Mouse (Mus musculus): ENCODE results near the gene Wwc2. TPM values are rescaled to one million over a fixed set of nuclear protein-coding genes. Genes with fewer than 3 reads are reported as not detected.

Wwc2 gene
- polyA plus RNA-seq, 1 experiment from 2014 or later, result 18.3 TPM

DNA sequence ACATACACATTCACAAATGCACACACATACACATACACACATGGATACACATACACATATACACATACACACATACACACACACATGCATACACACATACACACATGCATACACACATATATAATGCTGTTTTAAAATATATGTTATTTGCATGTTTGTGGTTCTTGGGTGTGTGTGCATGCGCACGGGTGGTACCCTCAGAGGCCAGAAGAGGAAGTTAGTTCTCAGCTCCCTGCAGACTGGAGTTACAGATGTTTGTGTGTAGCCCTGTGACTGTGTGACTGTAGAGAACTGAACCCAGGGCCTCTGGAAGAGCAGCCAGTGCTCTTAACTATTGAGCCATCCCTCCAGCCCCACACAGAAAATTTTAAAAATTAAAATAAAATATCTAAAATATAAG is 29.0 kb upstream of the Wwc2 start:
- Histone ChIP-seq H3K9ac (ENCODE audit: low read depth, low read length) (no peak overlapping the region), H3K9me3 (replicated peaks; ENCODE audit: low read length) (no peaks in the 10 kb centered on the region), H3K36me3 (ENCODE audit: insufficient read depth, low read length) (no peaks in the 10 kb centered on the region), H3K27ac (no peak overlapping the region), H3K4me1 (replicated peaks; ENCODE audit: insufficient read depth, low read length) (no peaks in the 10 kb centered on the region), H3K4me3 (replicated peaks; ENCODE audit: low read depth, low read length) (no peak overlapping the region), H3K27me3 (ENCODE audit: insufficient read depth, low read length) (no peaks in the 10 kb centered on the region), H3K4me2 (ENCODE audit: low read length) (no peak overlapping the region)
- TF ChIP-seq CTCF (IDR thresholded peaks at IDR 0.05; ENCODE audit: low read depth), result no peak
- 88% methylated on average over 2 of the region's 2 CpGs for WGBS
- no peak for ATAC-seq (replicated peaks; ENCODE audit: low FRiP score, low read depth)
- DNase-seq (ENCODE audit: low spot score), result no peak

DNA sequence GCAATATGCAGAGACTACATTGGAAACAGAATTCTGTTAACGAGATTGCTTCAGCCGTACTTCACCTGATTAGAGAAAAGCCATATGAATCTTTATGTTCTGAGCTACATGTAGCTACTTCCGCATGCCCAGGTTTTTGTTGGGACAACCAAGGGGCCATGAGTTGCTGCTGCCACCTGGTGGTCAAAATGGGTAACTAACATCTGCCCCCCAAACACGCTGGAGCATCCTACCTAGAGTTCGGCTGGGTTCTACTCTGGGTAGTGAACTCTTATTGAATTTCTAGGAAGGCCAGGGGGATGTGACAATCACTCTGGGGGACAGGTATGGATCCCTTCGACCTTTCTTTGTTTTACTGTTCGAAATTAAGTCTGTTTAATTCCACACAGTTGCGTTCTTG is 25.8 kb upstream of the Wwc2 start:
- Histone ChIP-seq H3K4me3 (replicated peaks; ENCODE audit: low read depth, low read length) (no peak overlapping the region), H3K27ac (no peak overlapping the region), H3K4me2 (ENCODE audit: low read length) (no peak overlapping the region), H3K36me3 (ENCODE audit: insufficient read depth, low read length) (no peaks in the 10 kb centered on the region), H3K9ac (ENCODE audit: low read depth, low read length) (no peak overlapping the region), H3K9me3 (replicated peaks; ENCODE audit: low read length) (no peaks in the 10 kb centered on the region), H3K27me3 (ENCODE audit: insufficient read depth, low read length) (no peaks in the 10 kb centered on the region), H3K4me1 (replicated peaks; ENCODE audit: insufficient read depth, low read length) (no peaks in the 10 kb centered on the region)
- ATAC-seq (replicated peaks; ENCODE audit: low FRiP score, low read depth) (0 out of 2 replicates have a peak, but pooled peaks have one; percentile 21), DNase-seq (ENCODE audit: low spot score) (peak; percentile 91)
- peak; percentile 99 for TF ChIP-seq CTCF (IDR thresholded peaks at IDR 0.05; ENCODE audit: low read depth)
- 15% methylated on average over 8 of the region's 8 CpGs for WGBS

DNA sequence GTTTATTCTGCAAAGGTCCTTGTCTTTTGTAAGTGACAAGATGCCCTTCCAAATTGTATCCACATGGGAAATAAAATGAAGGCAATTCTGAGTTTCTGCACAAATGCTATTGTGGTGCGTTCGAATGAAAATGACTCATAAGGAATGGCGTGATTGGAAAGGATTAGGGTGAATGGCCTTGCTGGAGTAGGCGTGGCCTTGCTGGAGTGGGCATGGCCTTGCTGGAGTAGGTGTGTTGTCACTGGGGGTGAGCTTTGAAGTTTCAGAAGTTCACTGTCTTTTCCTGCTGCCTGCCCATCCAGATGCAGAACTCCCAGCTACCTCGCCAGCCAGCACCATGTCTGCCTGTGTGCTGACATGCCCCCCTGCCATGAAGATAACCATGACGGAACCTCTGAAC is 23.7 kb upstream of the Wwc2 start:
- no peak overlapping the region for H3K9ac ChIP-seq (ENCODE audit: low read depth, low read length)
- TF ChIP-seq CTCF (IDR thresholded peaks at IDR 0.05; ENCODE audit: low read depth), result no peak
- H3K27me3 ChIP-seq (ENCODE audit: insufficient read depth, low read length), result no peaks in the 10 kb centered on the region
- ATAC-seq (replicated peaks; ENCODE audit: low FRiP score, low read depth) (no peak), DNase-seq (ENCODE audit: low spot score) (no peak)
- no peak overlapping the region for H3K4me3 ChIP-seq (replicated peaks; ENCODE audit: low read depth, low read length)
- H3K9me3 ChIP-seq (replicated peaks; ENCODE audit: low read length), result no peaks in the 10 kb centered on the region
- H3K27ac ChIP-seq, result no peak overlapping the region
- 89% methylated on average over 6 of the region's 6 CpGs for WGBS
- H3K36me3 ChIP-seq (ENCODE audit: insufficient read depth, low read length), result no peaks in the 10 kb centered on the region
- H3K4me2 ChIP-seq (ENCODE audit: low read length), result no peak overlapping the region
- no peaks in the 10 kb centered on the region for H3K4me1 ChIP-seq (replicated peaks; ENCODE audit: insufficient read depth, low read length)

DNA sequence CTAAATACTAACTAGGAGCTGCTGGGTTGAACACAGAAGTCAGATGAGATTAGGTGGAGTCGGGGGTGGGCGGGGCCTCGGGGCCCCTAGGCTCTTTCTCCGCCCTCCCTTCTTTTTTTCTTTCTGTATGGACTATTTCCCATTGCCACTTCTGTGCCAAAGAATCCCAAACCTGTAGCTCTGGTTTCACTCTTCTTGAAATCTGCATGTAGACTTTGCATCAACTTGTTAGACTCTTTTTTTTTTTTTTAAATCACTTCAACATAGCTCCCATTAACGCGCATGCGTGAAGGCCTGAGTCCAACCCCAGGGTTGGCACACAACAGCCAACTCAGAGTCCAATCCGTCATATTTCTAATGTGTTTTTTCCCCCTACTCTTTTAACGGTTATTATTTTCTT is 22.6 kb upstream of the Wwc2 start:
- no peaks in the 10 kb centered on the region for H3K36me3 ChIP-seq (ENCODE audit: insufficient read depth, low read length)
- DNase-seq (ENCODE audit: low spot score) (no peak), ATAC-seq (replicated peaks; ENCODE audit: low FRiP score, low read depth) (no peak)
- no peaks in the 10 kb centered on the region for H3K9me3 ChIP-seq (replicated peaks; ENCODE audit: low read length)
- H3K4me3 ChIP-seq (replicated peaks; ENCODE audit: low read depth, low read length), result no peak overlapping the region
- no peak for TF ChIP-seq CTCF (IDR thresholded peaks at IDR 0.05; ENCODE audit: low read depth)
- no peaks in the 10 kb centered on the region for H3K27me3 ChIP-seq (ENCODE audit: insufficient read depth, low read length)
- WGBS, result 90% methylated on average over 9 of the region's 9 CpGs
- H3K4me2 ChIP-seq (ENCODE audit: low read length), result no peak overlapping the region
- H3K4me1 ChIP-seq (replicated peaks; ENCODE audit: insufficient read depth, low read length), result no peaks in the 10 kb centered on the region
- H3K9ac ChIP-seq (ENCODE audit: low read depth, low read length), result no peak overlapping the region
- H3K27ac ChIP-seq, result no peak overlapping the region

DNA sequence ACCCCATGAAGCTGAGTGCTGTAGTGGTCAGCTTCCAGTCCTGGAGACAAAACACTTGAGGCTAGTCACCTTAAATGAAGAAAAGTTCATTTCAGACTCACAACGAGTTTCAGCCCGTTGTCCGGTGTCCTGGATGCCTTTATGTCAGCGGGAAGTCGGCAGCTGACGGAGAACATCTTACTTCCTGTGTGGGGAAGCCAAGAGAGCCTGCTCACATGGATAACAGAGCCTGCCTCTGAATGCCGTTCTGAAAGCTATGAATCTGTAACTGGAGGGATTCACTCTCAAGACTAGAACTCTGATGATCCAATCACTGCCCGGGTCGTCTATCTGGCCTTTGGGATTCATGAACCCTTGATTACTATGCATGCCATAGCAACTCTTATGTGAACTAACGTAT is 21.1 kb upstream of the Wwc2 start:
- Histone ChIP-seq H3K9me3 (replicated peaks; ENCODE audit: low read length) (no peaks in the 10 kb centered on the region), H3K4me1 (replicated peaks; ENCODE audit: insufficient read depth, low read length) (no peaks in the 10 kb centered on the region), H3K36me3 (ENCODE audit: insufficient read depth, low read length) (no peaks in the 10 kb centered on the region), H3K4me3 (replicated peaks; ENCODE audit: low read depth, low read length) (no peak overlapping the region), H3K27ac (no peak overlapping the region), H3K27me3 (ENCODE audit: insufficient read depth, low read length) (no peaks in the 10 kb centered on the region), H3K9ac (ENCODE audit: low read depth, low read length) (no peak overlapping the region), H3K4me2 (ENCODE audit: low read length) (no peak overlapping the region)
- DNase-seq (ENCODE audit: low spot score), result no peak
- WGBS, result 70% methylated on average over 10 of the region's 10 CpGs
- ATAC-seq (replicated peaks; ENCODE audit: low FRiP score, low read depth), result no peak
- TF ChIP-seq CTCF (IDR thresholded peaks at IDR 0.05; ENCODE audit: low read depth), result no peak

DNA sequence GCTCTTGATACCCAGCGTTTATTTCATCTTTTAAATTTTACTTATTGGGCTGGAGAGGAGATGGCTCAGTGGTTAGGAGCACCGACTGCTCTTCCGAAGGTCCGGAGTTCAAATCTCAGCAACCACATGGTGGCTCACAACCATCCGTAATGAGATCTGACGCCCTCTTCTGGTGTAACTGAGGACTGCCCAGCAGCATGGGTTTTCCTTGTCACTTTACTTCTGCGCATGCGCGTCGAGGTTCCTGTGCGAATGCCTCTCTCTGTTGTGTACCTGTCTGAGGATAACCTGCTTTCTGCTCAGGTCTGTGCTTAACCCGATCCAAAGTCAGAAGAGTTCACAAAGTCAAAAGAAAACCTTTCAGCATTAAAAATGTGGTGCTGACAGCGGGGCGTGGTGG is 20.3 kb upstream of the Wwc2 start:
- Histone ChIP-seq H3K9me3 (replicated peaks; ENCODE audit: low read length) (no peaks in the 10 kb centered on the region), H3K4me2 (ENCODE audit: low read length) (no peak overlapping the region), H3K9ac (ENCODE audit: low read depth, low read length) (no peak overlapping the region), H3K4me1 (replicated peaks; ENCODE audit: insufficient read depth, low read length) (no peaks in the 10 kb centered on the region), H3K4me3 (replicated peaks; ENCODE audit: low read depth, low read length) (no peak overlapping the region), H3K27me3 (ENCODE audit: insufficient read depth, low read length) (no peaks in the 10 kb centered on the region), H3K36me3 (ENCODE audit: insufficient read depth, low read length) (no peaks in the 10 kb centered on the region), H3K27ac (no peak overlapping the region)
- ATAC-seq (replicated peaks; ENCODE audit: low FRiP score, low read depth), result no peak
- TF ChIP-seq CTCF (IDR thresholded peaks at IDR 0.05; ENCODE audit: low read depth), result no peak
- DNase-seq (ENCODE audit: low spot score), result no peak
- 92% methylated on average over 14 of the region's 14 CpGs for WGBS

DNA sequence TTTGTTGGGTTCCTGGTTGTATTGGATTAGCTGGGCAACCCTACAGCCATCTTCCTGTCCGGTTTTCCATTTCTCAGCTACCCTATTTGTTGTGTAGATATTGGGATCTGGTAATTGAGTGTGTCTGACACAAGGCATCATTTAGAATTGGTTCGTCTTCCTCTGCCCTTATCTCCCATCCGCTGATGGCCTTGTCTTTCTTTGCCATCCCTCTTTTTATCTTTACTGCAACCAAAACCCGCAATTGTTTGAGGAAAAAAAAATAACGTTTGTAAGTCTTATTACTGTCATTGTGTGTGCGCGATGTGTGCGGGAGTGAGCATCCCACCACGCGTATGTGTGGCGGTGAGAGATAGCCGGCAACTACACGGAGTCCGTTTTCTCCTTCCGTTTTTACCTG is 18.7 kb upstream of the Wwc2 start:
- no peaks in the 10 kb centered on the region for H3K36me3 ChIP-seq (ENCODE audit: insufficient read depth, low read length)
- TF ChIP-seq CTCF (IDR thresholded peaks at IDR 0.05; ENCODE audit: low read depth), result no peak
- no peak overlapping the region for H3K4me3 ChIP-seq (replicated peaks; ENCODE audit: low read depth, low read length)
- DNase-seq (ENCODE audit: low spot score) (no peak), ATAC-seq (replicated peaks; ENCODE audit: low FRiP score, low read depth) (no peak)
- H3K27me3 ChIP-seq (ENCODE audit: insufficient read depth, low read length), result no peaks in the 10 kb centered on the region
- H3K9ac ChIP-seq (ENCODE audit: low read depth, low read length), result no peak overlapping the region
- H3K4me1 ChIP-seq (replicated peaks; ENCODE audit: insufficient read depth, low read length), result no peaks in the 10 kb centered on the region
- 90% methylated on average over 15 of the region's 15 CpGs for WGBS
- no peak overlapping the region for H3K4me2 ChIP-seq (ENCODE audit: low read length)
- H3K9me3 ChIP-seq (replicated peaks; ENCODE audit: low read length), result no peaks in the 10 kb centered on the region
- no peak overlapping the region for H3K27ac ChIP-seq
